Mouse (Mus musculus) liver, postnatal 0 days (tissue): ENCODE results near the gene Ttc34. TPM values are rescaled to one million over a fixed set of nuclear protein-coding genes. Genes with fewer than 3 reads are reported as not detected.

Source experiments
- ATAC-seq: fragments of 200-750 bp; cut with Nextera tagmentation; 2 replicates; pipeline ENCODE4 v1.8.0; 2017; ENCODE audit warnings: mild to moderate bottlenecking, moderate library complexity
- DNase-seq: peaks from one replicate; pipeline ENCODE4 v3.0.0-alpha.2; 2016
- H3K27ac ChIP-seq: fragments of 300-500 bp; sonication (generic); 2 replicates; pipeline ENCODE4 v1.5.1; 2014; ENCODE audit warnings: antibody characterized with exemption, moderate library complexity, mild to moderate bottlenecking, low read depth
- H3K27me3 ChIP-seq: fragments of 300-500 bp; sonication (generic); 2 replicates; pipeline ENCODE4 v1.6.1; 2014; ENCODE audit warnings: low read length, control low read depth, mixed read lengths; ENCODE audit not compliant: insufficient read depth
- H3K36me3 ChIP-seq: fragments of 300-500 bp; sonication (generic); replicated peaks from 2 replicates; pipeline ENCODE4 v1.6.1; 2014; ENCODE audit warnings: mild to moderate bottlenecking, control low read depth, low read length, moderate library complexity, mixed read lengths; ENCODE audit not compliant: insufficient read depth
- H3K4me1 ChIP-seq: fragments of 300-500 bp; sonication (generic); 2 replicates; pipeline ENCODE4 v1.6.1; 2014; ENCODE audit warnings: antibody characterized with exemption, mild to moderate bottlenecking, control low read depth; ENCODE audit not compliant: insufficient read depth
- H3K4me2 ChIP-seq: fragments of 300-500 bp; sonication (generic); 2 replicates; pipeline ENCODE4 v1.6.1; 2014; ENCODE audit warnings: low read depth, mild to moderate bottlenecking, low read length, moderate library complexity, mixed read lengths
- H3K4me3 ChIP-seq: fragments of 300-500 bp; sonication (generic); 2 replicates; pipeline ENCODE4 v1.5.1; 2014; ENCODE audit warnings: low read depth, low read length
- H3K9ac ChIP-seq: fragments of 300-500 bp; sonication (generic); replicated peaks from 2 replicates; pipeline ENCODE4 v1.6.1; 2014; ENCODE audit warnings: mild to moderate bottlenecking, moderate library complexity
- H3K9me3 ChIP-seq: fragments of 300-500 bp; sonication (generic); 2 replicates; pipeline ENCODE4 v1.6.1; 2016; ENCODE audit warnings: mild to moderate bottlenecking, control low read depth, low read length, mixed read lengths
- CTCF ChIP-seq: sonication (generic); IDR thresholded peaks from 2 replicates; pipeline ENCODE4 v1.5.1; 2016; ENCODE audit warnings: antibody characterized with exemption, low read depth
- EP300 ChIP-seq: IDR thresholded peaks from 2 replicates; pipeline ENCODE4 v1.6.1; 2016; ENCODE audit warnings: antibody characterized with exemption, low read depth, mild to moderate bottlenecking
- WGBS: fragments of 180-500 bp; shearing (Covaris S2); extraction: QIAGEN DNeasy Blood & Tissue Kit; methylation state at CpG from one replicate; pipeline ENCODE4 v1.1.7; 2014; ENCODE audit not compliant: insufficient replicate concordance; 5-methylcytosine and 5-hydroxymethylcytosine counted together
- polyA plus RNA-seq: library from polyadenylated mRNA; unstranded; fragments of >200 nt; fragmentation: Nextera tagmentation; extraction: Ambion mirVana; gene quantifications from 2 replicates; pipeline ENCODE4 v1.2.1, GENCODE M21; 2015

Ttc34 gene
- polyA plus RNA-seq, 1 experiment from 2014 or later: not detected

- Histone ChIP-seq H3K27me3 (no peaks in the 10 kb centered on the region), H3K4me2 (no peak overlapping the region), H3K36me3 (no peaks in the 10 kb centered on the region), H3K4me1 (peaks cover 8% of the 10 kb centered on the region), H3K4me3 (no peak overlapping the region), H3K9me3 (no peaks in the 10 kb centered on the region), H3K27ac (no peak overlapping the region), H3K9ac (no peak overlapping the region)
- WGBS: 74% methylated on average over 11 of the region's 11 CpGs
- ATAC-seq (no peak), DNase-seq (no peak)
- TF ChIP-seq CTCF (no peak), EP300 (no peak)
Observed at GRCm38 (mm10) chr4:154885416-154885815, 48.2 kb downstream of the Ttc34 start.

DNA sequence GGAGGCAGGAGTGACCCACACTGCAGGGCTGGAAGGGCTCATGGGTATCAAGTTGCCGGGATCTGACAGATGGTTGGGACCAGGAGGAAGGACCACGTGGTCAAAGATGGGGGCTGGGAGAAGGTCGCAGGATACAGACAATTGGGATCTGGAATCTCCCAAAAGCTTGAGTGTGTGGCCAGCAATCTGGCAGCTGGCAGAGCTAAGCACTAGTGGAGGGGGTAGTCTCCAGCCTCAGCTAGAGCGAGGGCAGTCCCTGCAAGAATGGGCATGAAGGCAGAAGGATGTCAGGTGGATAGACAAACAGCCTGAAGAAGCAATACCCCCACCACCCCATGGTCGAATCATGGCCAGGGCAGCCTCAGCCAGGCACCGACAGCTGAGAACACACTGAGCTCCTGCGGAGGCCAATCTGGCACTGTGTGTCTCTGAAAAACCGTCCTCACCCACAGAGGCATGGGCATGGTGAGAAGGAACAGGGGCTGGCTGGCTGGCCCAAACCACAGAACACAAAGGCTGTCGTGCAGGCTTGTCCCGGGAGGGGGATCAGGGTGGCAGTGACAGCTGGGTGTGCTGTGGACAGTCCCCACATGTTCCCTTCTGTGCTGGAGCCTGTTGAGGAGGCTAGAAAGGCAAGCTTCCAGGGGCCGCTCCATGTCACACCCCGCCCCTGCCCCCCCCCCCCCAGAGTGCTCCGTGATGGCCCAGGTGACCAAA lies 49.8 kb downstream of the Ttc34 start:
- no peak overlapping the region for H3K9ac ChIP-seq
- no peak overlapping the region for H3K4me2 ChIP-seq
- no peaks in the 10 kb centered on the region for H3K36me3 ChIP-seq
- no peaks in the 10 kb centered on the region for H3K4me1 ChIP-seq
- no peak overlapping the region for H3K4me3 ChIP-seq
- no peak for TF ChIP-seq CTCF
- TF ChIP-seq EP300: no peak
- DNase-seq: no peak
- no peak for ATAC-seq
- WGBS: 67% methylated on average over 13 of the region's 13 CpGs
- no peak overlapping the region for H3K27ac ChIP-seq
- no peaks in the 10 kb centered on the region for H3K9me3 ChIP-seq
- no peaks in the 10 kb centered on the region for H3K27me3 ChIP-seq

DNA sequence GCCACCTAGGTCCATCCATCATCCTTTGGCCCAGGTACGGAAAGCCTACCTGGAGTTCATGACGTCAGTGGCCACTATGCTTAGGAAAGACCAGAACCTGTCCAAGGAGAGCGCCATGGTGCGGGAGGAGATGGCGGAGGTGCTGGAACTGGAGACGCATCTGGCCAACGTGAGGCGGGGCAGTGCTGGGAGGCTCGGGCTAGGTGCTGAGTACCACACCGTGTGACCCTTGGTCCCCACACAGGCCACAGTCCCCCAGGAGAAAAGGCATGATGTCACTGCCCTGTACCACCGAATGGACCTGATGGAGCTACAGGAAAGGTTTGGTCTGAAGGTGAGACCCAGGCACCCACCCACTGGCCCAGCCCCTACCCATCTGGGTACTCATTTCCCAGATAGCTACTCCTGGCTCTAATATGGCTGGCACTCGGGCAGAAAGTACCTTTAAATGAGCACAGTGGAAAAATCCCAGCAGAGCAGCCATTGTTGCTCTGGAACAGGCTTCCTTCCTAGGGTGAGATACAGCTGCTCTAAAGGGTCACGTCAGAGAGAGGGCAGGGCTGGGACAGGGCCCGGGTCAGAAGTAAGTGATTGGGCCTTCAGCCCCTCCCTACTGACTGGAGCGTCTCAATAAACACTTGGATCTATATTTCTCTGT lies 50.5 kb downstream of the Ttc34 start:
- Histone ChIP-seq H3K4me1 (no peaks in the 10 kb centered on the region), H3K9ac (no peak overlapping the region), H3K9me3 (no peaks in the 10 kb centered on the region), H3K27me3 (no peaks in the 10 kb centered on the region), H3K4me2 (no peak overlapping the region), H3K36me3 (no peaks in the 10 kb centered on the region), H3K27ac (no peak overlapping the region), H3K4me3 (no peak overlapping the region)
- 74% methylated on average over 15 of the region's 15 CpGs for WGBS
- DNase-seq: no peak
- no peak for ATAC-seq
- TF ChIP-seq EP300 (no peak), CTCF (no peak)

DNA sequence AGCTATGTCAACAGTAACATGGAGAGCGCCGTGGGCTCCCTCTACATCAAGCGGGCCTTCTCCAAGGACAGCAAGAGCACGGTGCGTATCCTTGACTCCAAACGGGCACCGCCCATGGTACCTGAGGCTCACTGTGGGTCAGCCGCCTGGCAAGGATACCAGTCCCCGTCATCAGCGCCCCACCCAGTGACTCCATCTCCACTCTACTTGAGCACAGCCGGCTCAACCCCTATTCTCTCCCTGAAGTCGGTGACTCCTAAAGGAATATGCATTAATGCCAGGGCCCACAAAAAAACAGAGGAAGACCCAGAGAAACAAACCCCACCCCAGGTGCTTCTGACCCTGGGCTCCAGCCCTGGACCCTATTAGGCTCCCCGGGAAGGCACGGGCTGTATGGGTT lies 53.6 kb downstream of the Ttc34 start:
- Histone ChIP-seq H3K4me3 (no peak overlapping the region), H3K4me2 (no peak overlapping the region), H3K9ac (no peak overlapping the region), H3K27me3 (no peaks in the 10 kb centered on the region), H3K4me1 (no peaks in the 10 kb centered on the region), H3K27ac (no peak overlapping the region), H3K9me3 (no peaks in the 10 kb centered on the region), H3K36me3 (no peaks in the 10 kb centered on the region)
- WGBS: 78% methylated on average over 14 of the region's 14 CpGs
- no peak for ATAC-seq
- TF ChIP-seq EP300 (no peak), CTCF (no peak)
- DNase-seq: no peak

DNA sequence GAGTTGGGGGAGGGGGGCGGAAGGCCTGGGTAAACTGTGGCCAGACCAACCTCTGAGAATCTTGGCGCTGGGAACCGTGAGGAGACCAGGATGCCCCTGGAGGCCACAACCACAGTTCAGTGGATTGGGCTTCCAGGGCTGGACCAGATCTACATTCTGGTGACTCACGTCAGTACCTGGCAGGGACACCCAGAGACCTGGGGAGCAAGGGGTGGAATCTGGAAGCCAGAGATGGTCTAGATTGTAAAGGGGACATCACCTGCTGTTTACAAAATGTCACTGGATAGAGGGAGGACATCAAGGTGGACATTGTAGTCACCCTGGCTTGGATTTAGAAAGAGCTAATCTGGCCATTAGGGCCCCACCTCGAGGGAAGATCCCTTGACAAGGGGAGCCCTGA lies 58.3 kb downstream of the Ttc34 start:
- Histone ChIP-seq H3K36me3 (no peaks in the 10 kb centered on the region), H3K4me2 (no peak overlapping the region), H3K27me3 (no peaks in the 10 kb centered on the region), H3K4me1 (peaks cover 17% of the 10 kb centered on the region), H3K4me3 (no peak overlapping the region), H3K9me3 (no peaks in the 10 kb centered on the region), H3K27ac (no peak overlapping the region), H3K9ac (no peak overlapping the region)
- DNase-seq: no peak
- ATAC-seq: no peak
- 75% methylated on average over 5 of the region's 5 CpGs for WGBS
- TF ChIP-seq CTCF (no peak), EP300 (no peak)

DNA sequence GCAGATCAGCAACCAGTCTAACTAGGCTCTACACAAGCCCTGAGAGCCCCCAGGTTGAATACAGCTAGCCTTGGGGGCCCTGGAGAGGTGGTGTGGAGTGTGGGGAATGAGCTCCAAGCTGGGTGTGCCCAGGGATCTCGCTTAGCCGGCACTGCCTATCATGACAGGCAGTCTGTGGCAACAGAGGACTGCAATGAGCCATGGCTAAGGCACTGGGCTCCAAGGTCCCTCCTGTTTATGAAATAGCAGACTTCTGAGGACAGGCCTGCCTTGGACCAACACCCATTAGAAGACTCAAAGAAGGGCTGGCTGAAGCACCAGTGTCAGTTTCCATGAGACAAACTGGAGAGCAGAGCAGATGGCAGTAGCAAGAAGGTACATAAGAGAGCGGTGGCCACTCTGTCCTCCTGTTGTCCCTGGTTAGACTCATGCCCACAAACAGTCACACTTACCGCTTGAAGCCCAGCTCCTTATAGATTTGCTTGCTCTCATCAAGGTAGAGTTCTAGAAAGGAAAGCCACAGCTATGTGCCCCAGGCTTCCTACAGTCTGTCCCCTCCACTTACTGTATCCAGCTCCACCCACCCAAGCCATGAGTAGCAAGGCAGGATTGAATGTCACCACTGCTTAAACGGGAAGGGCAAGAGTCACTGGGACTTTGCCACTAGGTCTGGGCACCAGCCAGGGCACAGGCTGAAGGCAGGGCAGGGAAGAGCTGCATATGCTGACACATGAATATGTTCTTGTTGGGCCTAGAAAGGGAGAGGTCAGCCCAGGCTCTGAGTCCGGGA lies 60.6 kb downstream of the Ttc34 start:
- H3K4me2 ChIP-seq: peak overlapping the region; percentile 97
- no peak overlapping the region for H3K27ac ChIP-seq
- ATAC-seq (no peak), DNase-seq (no peak)
- WGBS: 67% methylated on average over 6 of the region's 6 CpGs
- no peaks in the 10 kb centered on the region for H3K9me3 ChIP-seq
- peaks cover 17% of the 10 kb centered on the region for H3K4me1 ChIP-seq
- no peaks in the 10 kb centered on the region for H3K27me3 ChIP-seq
- H3K9ac ChIP-seq: peak overlapping the region; percentile 56; the same call in 1 of the 2 replicates
- TF ChIP-seq EP300 (no peak), CTCF (no peak)
- peak overlapping the region; percentile 48 for H3K4me3 ChIP-seq
- no peaks in the 10 kb centered on the region for H3K36me3 ChIP-seq
